In the genomic region with DNA sequence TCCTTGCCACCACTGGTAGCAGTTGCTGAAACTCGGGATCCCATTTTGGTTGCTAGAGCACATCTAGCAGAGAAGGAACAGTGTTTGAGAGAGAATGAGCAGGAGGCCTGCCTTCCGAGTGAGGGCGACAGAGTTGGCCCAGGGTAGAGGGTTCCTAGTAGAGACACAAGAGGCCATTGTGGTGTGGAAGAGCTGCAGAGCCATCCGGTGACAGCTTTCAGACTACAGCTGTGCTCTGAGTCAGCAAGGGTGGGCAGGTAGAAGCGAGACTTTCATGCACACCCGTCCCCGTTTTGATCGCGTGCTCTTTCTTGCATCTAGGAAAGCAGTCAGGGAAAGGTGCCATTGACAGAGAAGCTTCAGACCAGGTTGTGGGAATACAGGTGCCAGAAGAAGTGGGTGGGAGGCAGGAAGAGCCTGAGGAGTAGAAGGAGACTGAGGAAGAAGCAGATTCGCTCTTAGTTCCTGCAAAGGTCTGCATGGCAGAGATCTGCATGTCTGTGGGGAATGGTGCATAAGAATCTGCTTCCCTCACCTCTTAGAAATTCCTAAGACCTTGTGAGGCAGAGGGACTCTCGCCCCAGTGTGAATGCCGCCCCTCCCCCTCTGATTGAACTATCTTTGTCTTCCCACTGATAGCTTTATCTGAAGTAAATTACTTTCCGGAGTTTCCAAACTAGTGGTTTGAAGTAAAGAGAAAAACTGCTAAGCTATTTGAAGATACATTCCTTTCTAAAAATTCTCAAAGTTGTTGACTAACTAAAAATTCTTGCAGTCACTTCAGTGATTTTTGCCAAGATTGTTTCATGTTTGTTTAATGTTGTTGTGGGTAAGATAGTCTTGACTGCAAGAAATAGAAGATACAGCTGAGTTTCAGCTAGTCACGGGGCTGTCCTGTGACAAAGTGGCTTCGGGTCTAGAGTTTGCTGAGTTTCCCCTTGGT, we compare ENCODE assay signal across 8 mouse cellular contexts. TPM values are rescaled to one million over a fixed set of nuclear protein-coding genes. Genes with fewer than 3 reads are reported as not detected.
A peak's percentile ranks its signal among the peaks of the same experiment; 100 is the strongest.
DNase-seq lines count a peak whose midpoint lies in the region; ATAC-seq and TF ChIP-seq lines count a peak whose summit lies in the region.

No protein-coding gene starts in this region.

- peak overlapping the region; percentile 21; the same call in 1 of the 2 replicates for H3K4me2 ChIP-seq in embryonic facial prominence, embryonic 11.5 days (ENCODE audit: low read depth, low read length)
- peak overlapping the region; percentile 0; the same call in 1 of the 2 replicates for H3K4me2 ChIP-seq in limb, embryonic 13.5 days (replicated peaks)

- TF ChIP-seq POLR2A in kidney, adult 2 months (IDR thresholded peaks at IDR 0.05; ENCODE audit: low read depth, low read length) = no peak

- no peak for DNase-seq in kidney, adult 2 months
- DNase-seq in kidney, adult 11 months = no peak
- DNase-seq in embryonic facial prominence, embryonic 11.5 days (ENCODE audit: low spot score) = no peak
- peak; percentile 81 for DNase-seq in thymus, postnatal 0 days (ENCODE audit: low spot score)
- DNase-seq in layer of hippocampus, postnatal 10 days (ENCODE audit: low spot score in 2 of 2) = no peak
- no peak for DNase-seq in adipocyte (ENCODE audit: low spot score)

- no peaks in the 10 kb centered on the region for H3K9me3 ChIP-seq in embryonic facial prominence, embryonic 11.5 days (replicated peaks; ENCODE audit: control insufficient read depth, low read length)
- H3K9me3 ChIP-seq in limb, embryonic 13.5 days = no peaks in the 10 kb centered on the region

- TF ChIP-seq CTCF in kidney, adult 2 months (conservative IDR thresholded peaks at IDR 0.05; ENCODE audit: insufficient read depth, insufficient read length, low read depth, low read length) = no peak

- no peaks in the 10 kb centered on the region for H3K36me3 ChIP-seq in kidney, adult 2 months (ENCODE audit: control insufficient read depth, insufficient read depth, low read length)
- H3K36me3 ChIP-seq in embryonic facial prominence, embryonic 11.5 days (replicated peaks; ENCODE audit: control insufficient read depth, insufficient read depth, low read depth, low read length) = no peaks in the 10 kb centered on the region
- peaks cover 24% of the 10 kb centered on the region for H3K36me3 ChIP-seq in limb, embryonic 13.5 days

- no peaks in the 10 kb centered on the region for H3K27me3 ChIP-seq in kidney, adult 2 months (replicated peaks; ENCODE audit: control insufficient read depth, insufficient read depth, low read length)
- H3K27me3 ChIP-seq in embryonic facial prominence, embryonic 11.5 days (ENCODE audit: control insufficient read depth, insufficient read depth, low read length) = no peaks in the 10 kb centered on the region
- no peaks in the 10 kb centered on the region for H3K27me3 ChIP-seq in limb, embryonic 13.5 days

- peaks cover 16% of the 10 kb centered on the region for H3K4me1 ChIP-seq in kidney, adult 2 months (ENCODE audit: control insufficient read depth, insufficient read depth, low read length)
- peaks cover 8% of the 10 kb centered on the region for H3K4me1 ChIP-seq in embryonic facial prominence, embryonic 11.5 days (ENCODE audit: control insufficient read depth, insufficient read depth, low read length)
- H3K4me1 ChIP-seq in limb, embryonic 13.5 days = peaks cover 77% of the 10 kb centered on the region

- no peak overlapping the region for H3K9ac ChIP-seq in embryonic facial prominence, embryonic 11.5 days (replicated peaks; ENCODE audit: low read length)
- no peak overlapping the region for H3K9ac ChIP-seq in limb, embryonic 13.5 days

- WGBS in kidney, adult 2 months = 48% methylated on average over 15 of the region's 15 CpGs
- 26% methylated on average over 15 of the region's 15 CpGs for WGBS in embryonic facial prominence, embryonic 11.5 days
- 37% methylated on average over 15 of the region's 15 CpGs for WGBS in limb, embryonic 13.5 days

- 0 out of 2 replicates have a peak overlapping the region, but pooled peaks have one; percentile 32 for H3K27ac ChIP-seq in kidney, adult 2 months (ENCODE audit: insufficient read depth, low read depth, low read length)
- H3K27ac ChIP-seq in embryonic facial prominence, embryonic 11.5 days (replicated peaks; ENCODE audit: low read depth, low read length) = no peak overlapping the region
- H3K27ac ChIP-seq in limb, embryonic 13.5 days = no peak overlapping the region; the same call in 1 of the 2 replicates

- no peak overlapping the region for H3K4me3 ChIP-seq in kidney, adult 2 months (ENCODE audit: insufficient read depth, low read depth, low read length)
- no peak overlapping the region for H3K4me3 ChIP-seq in embryonic facial prominence, embryonic 11.5 days (ENCODE audit: low read depth, low read length)
- H3K4me3 ChIP-seq in limb, embryonic 13.5 days = no peak overlapping the region

- ATAC-seq in CD4-positive, CD25-positive, alpha-beta regulatory T cell, adult 4 months = peak; percentile 63
- no peak for ATAC-seq in embryonic facial prominence, embryonic 11.5 days (replicated peaks; ENCODE audit: insufficient number of reproducible peaks, low FRiP score, low TSS enrichment, low read depth)
- no peak for ATAC-seq in limb, embryonic 13.5 days (ENCODE audit: low FRiP score, low read depth)

RNA-seq across cellular contexts. Expression of a gene that starts 23.0 kb away (rescaled TPM):
- polyA plus RNA-seq in kidney, adult 2 months (2012; rRNA removed) = 28.3 and 29.2 TPM in 2 replicates
- polyA plus RNA-seq in CD4-positive, CD25-positive, alpha-beta regulatory T cell, adult 4 months (2017; shearing (Covaris generic)) = 10 to 100 TPM; 29.5 to 30.3 TPM
- 27.7 and 28.5 TPM in 2 replicates for polyA plus RNA-seq in embryonic facial prominence, embryonic 11.5 days (2014; fragmentation: Nextera tagmentation; extraction: Ambion mirVana)
- polyA plus RNA-seq in limb, embryonic 13.5 days (2015; fragmentation: Nextera tagmentation; extraction: Ambion mirVana) = 49.3 and 54.9 TPM in 2 replicates
- 19.7 and 32.0 TPM in 2 replicates for polyA plus RNA-seq in thymus, postnatal 0 days (2015; fragmentation: Nextera tagmentation; extraction: Ambion mirVana)
- total RNA-seq in layer of hippocampus, postnatal 10 days (2021) = 100 to 1,000 TPM; 238 to 240 TPM
